Comparison of ENCODE assay signal across 8 mouse cellular contexts in genomic region chr2:30759088-30759374, GRCm38 (mm10). TPM values are rescaled to one million over a fixed set of nuclear protein-coding genes. Genes with fewer than 3 reads are reported as not detected.
A peak's percentile ranks its signal among the peaks of the same experiment; 100 is the strongest.
DNase-seq lines count a peak whose midpoint lies in the region; ATAC-seq and TF ChIP-seq lines count a peak whose summit lies in the region.

No protein-coding gene starts in this region.

- no peak for TF ChIP-seq POLR2A in kidney, adult 2 months (IDR thresholded peaks at IDR 0.05; ENCODE audit: low read depth, low read length)

- H3K4me3 ChIP-seq in kidney, adult 2 months (ENCODE audit: insufficient read depth, low read depth, low read length), result no peak overlapping the region
- no peak overlapping the region for H3K4me3 ChIP-seq in brown adipose tissue, adult 24 weeks (ENCODE audit: insufficient read depth, low read depth, low read length)
- peak overlapping the region; percentile 28; the same call in 1 of the 2 replicates for H3K4me3 ChIP-seq in hindbrain, embryonic 10.5 days
- no peak overlapping the region for H3K4me3 ChIP-seq in midbrain, embryonic 13.5 days (replicated peaks)

- H3K27me3 ChIP-seq in kidney, adult 2 months (replicated peaks; ENCODE audit: control insufficient read depth, insufficient read depth, low read length), result no peaks in the 10 kb centered on the region
- H3K27me3 ChIP-seq in hindbrain, embryonic 10.5 days (ENCODE audit: insufficient read depth, poor library complexity, severe bottlenecking), result 0 out of 2 replicates have a peak, but pooled peaks cover 3% of the 10 kb centered on the region
- no peaks in the 10 kb centered on the region for H3K27me3 ChIP-seq in midbrain, embryonic 13.5 days

- no peak for TF ChIP-seq CTCF in kidney, adult 2 months (conservative IDR thresholded peaks at IDR 0.05; ENCODE audit: insufficient read depth, insufficient read length, low read depth, low read length)

- peak overlapping the region; percentile 97 for H3K27ac ChIP-seq in kidney, adult 2 months (ENCODE audit: insufficient read depth, low read depth, low read length)
- H3K27ac ChIP-seq in brown adipose tissue, adult 24 weeks (replicated peaks; ENCODE audit: low read depth, low read length), result peak overlapping the region; percentile 71
- peak overlapping the region; percentile 93 for H3K27ac ChIP-seq in hindbrain, embryonic 10.5 days
- peak overlapping the region; percentile 70 for H3K27ac ChIP-seq in midbrain, embryonic 13.5 days

- 24% methylated on average over 4 of the region's 4 CpGs for WGBS in kidney, adult 2 months
- WGBS in hindbrain, embryonic 10.5 days, result 26% methylated on average over 4 of the region's 4 CpGs
- WGBS in midbrain, embryonic 13.5 days, result 37% methylated on average over 4 of the region's 4 CpGs

- peak; percentile 59 for DNase-seq in kidney, adult 2 months
- DNase-seq in kidney, postnatal 4 days, result no peak
- DNase-seq in hindbrain, embryonic 10.5 days (ENCODE audit: low spot score), result no peak
- DNase-seq in urinary bladder, postnatal 10 days (ENCODE audit: low spot score), result no peak
- DNase-seq in Muller cell, postnatal 12 days (ENCODE audit: inconsistent ontology term), result no peak
- DNase-seq in frontal cortex, postnatal 14 days (ENCODE audit: low spot score in 2 of 2), result no peak

- H3K9ac ChIP-seq in midbrain, embryonic 13.5 days (replicated peaks), result no peak overlapping the region

- peaks cover 23% of the 10 kb centered on the region for H3K9me3 ChIP-seq in hindbrain, embryonic 10.5 days
- peaks cover 13% of the 10 kb centered on the region for H3K9me3 ChIP-seq in midbrain, embryonic 13.5 days

- ATAC-seq in midbrain, embryonic 13.5 days, result no peak

- no peak overlapping the region for H3K4me2 ChIP-seq in midbrain, embryonic 13.5 days (replicated peaks)

- H3K36me3 ChIP-seq in kidney, adult 2 months (ENCODE audit: control insufficient read depth, insufficient read depth, low read length), result no peaks in the 10 kb centered on the region
- peaks cover 3% of the 10 kb centered on the region; the same call in 1 of the 2 replicates for H3K36me3 ChIP-seq in hindbrain, embryonic 10.5 days
- H3K36me3 ChIP-seq in midbrain, embryonic 13.5 days, result no peaks in the 10 kb centered on the region

- H3K4me1 ChIP-seq in kidney, adult 2 months (ENCODE audit: control insufficient read depth, insufficient read depth, low read length), result peaks cover 32% of the 10 kb centered on the region
- H3K4me1 ChIP-seq in brown adipose tissue, adult 24 weeks (ENCODE audit: control insufficient read depth, insufficient read depth, insufficient read length, low read length), result peaks cover 16% of the 10 kb centered on the region
- H3K4me1 ChIP-seq in hindbrain, embryonic 10.5 days (replicated peaks), result peaks cover 63% of the 10 kb centered on the region
- peaks cover 33% of the 10 kb centered on the region for H3K4me1 ChIP-seq in midbrain, embryonic 13.5 days (replicated peaks)

RNA-seq across cellular contexts. Expression of gene 1700001O22Rik, which starts 44.4 kb away (rescaled TPM):
- 1.7 and 4.1 TPM in 2 replicates for polyA plus RNA-seq in kidney, adult 2 months (2012; rRNA removed)
- not detected in 2 replicates for polyA plus RNA-seq in brown adipose tissue, adult 24 weeks (2012; ENCODE audit: insufficient read depth, insufficient read length, missing spikeins)
- polyA plus RNA-seq in hindbrain, embryonic 10.5 days (2016; fragmentation: Nextera tagmentation; extraction: Ambion mirVana), result 3.1 and 3.4 TPM in 2 replicates
- polyA plus RNA-seq in midbrain, embryonic 13.5 days (2015; fragmentation: Nextera tagmentation; extraction: Ambion mirVana), result 1.1 and 1.3 TPM in 2 replicates

RNA-seq across cellular contexts. Expression of gene Ntmt1, which starts 48.6 kb away (rescaled TPM):
- polyA plus RNA-seq in kidney, adult 2 months (2012; rRNA removed), result 26.4 and 27.3 TPM in 2 replicates
- polyA plus RNA-seq in brown adipose tissue, adult 24 weeks (2012; ENCODE audit: insufficient read depth, insufficient read length, missing spikeins), result 14.6 and 22.2 TPM in 2 replicates
- 125 and 134 TPM in 2 replicates for polyA plus RNA-seq in hindbrain, embryonic 10.5 days (2016; fragmentation: Nextera tagmentation; extraction: Ambion mirVana)
- 121 and 123 TPM in 2 replicates for polyA plus RNA-seq in midbrain, embryonic 13.5 days (2015; fragmentation: Nextera tagmentation; extraction: Ambion mirVana)
